Mouse (Mus musculus) heart, postnatal 0 days (tissue): Measurements from ENCODE around the gene Clstn3.

Experiments
- CTCF ChIP-seq: IDR thresholded peaks from 2 replicates; pipeline ENCODE4 v1.5.1; 2016; ENCODE audit warnings: antibody characterized with exemption, control low read depth, low read depth
- EP300 ChIP-seq: IDR thresholded peaks from 2 replicates; pipeline ENCODE4 v1.6.1; 2016; ENCODE audit warnings: antibody characterized with exemption, low read depth

GRCm38 (mm10) chr6:124430784-124431495, 33.7 kb downstream of the Clstn3 start:
- TF ChIP-seq CTCF, result no peak
- no peak for TF ChIP-seq EP300
